Mouse (Mus musculus): ENCODE measurements around the gene Pank1.

The Pank1 gene

GRCm38 (mm10) chr19:34819577-34820170 lies 59.6 kb downstream of the Pank1 start:
- no peak for DNase-seq

GRCm38 (mm10) chr19:34815371-34815770 lies 63.9 kb downstream of the Pank1 start:
- no peak for DNase-seq

DNA sequence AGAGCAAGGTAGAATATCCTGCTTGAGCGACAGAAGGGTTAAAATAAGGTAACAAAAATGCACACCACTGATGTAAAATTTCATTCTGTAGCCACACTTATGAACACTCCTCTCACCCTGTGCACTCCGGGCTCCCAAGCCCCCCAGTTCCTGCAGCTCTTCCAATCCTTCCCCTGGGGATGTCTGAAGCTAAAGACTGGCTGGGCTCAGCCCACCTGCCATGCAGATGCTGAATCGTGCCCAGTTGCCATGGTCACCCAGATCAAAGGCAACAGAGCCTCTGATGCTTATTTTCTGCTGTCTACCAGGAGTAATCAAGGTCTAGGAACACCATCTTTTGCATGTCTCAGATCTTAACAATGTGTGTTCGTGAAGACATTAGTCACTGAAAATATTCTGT lies 64.6 kb downstream of the Pank1 start:
- DNase-seq: no peak

DNA sequence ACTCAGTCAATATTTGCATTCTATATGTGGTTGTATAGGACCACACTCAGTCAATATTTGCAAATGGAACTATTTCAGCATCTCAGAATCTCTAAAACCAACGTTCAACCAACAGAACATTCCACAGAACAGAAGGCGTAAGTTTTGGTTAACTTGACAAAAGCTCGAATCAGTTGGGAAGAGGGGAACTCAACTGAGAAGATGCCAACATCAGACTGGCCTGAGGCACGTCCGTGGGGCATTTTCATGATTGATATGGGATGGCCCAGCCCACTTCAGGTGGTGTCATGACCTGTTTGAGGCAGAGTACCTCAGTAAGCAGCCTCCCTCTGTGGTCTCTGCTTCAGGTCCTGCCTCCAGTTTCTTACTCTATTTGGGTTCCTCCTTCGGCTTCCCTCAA lies 65.3 kb downstream of the Pank1 start:
- DNase-seq: no peak

GRCm38 (mm10) chr19:34813533-34813932 lies 65.7 kb downstream of the Pank1 start:
- DNase-seq: no peak

GRCm38 (mm10) chr19:34812711-34813110 lies 66.5 kb downstream of the Pank1 start:
- no peak for DNase-seq

- no peak for DNase-seq
These were observed 72.1 kb downstream of the Pank1 start for GRCm38 (mm10) chr19:34807173-34807572.

- no peak for DNase-seq
These were observed 74.2 kb downstream of the Pank1 start for GRCm38 (mm10) chr19:34805071-34805470.

- DNase-seq: no peak
These were observed 74.7 kb downstream of the Pank1 start for GRCm38 (mm10) chr19:34804531-34804930.

DNA sequence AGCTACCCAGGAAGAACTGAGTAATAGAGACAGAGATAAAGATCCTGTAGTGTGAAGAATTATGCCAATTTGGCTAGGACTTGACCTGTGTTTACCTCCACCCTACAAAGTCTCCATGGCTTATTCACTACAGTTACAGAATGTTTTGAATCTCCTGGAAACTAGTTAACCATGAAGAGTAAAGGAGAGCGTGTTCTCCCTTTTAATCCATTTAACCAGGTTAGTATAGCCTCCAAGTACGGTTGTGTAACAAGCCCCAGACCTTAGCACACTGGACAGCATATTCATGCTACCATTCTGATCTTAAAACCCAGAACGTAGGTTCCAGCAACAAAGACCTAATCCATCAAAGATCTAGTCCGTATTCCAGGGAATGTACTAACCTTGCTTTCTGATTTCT lies 75.9 kb downstream of the Pank1 start:
- no peak for DNase-seq

DNA sequence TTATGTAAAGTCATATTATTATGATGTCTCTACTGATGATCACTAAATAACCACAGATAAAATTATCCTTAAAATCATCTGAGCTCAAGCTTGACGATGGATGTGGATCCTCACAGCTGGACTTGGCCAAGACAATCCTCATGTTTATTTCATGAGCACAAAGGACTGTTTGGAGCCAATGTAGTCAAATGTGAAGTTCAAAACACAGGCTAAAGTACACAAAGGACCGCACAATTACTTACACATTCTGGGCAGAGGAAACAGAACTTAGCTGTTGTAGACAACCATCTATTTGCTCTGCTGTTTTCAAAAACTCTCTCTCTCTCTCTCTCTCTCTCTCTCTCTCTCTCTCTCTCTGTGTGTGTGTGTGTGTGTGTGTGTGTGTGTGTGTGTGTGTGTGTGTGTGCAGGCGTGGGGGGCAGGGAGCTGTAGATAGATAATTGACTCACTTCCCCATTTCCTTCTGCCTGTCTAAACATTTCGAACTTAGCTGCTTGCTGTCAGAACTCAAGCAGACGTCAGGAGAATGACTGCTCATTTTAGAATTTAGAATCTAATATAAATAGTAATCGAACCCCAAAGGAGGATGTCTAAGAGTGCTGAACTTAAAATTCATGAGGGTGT lies 79.5 kb downstream of the Pank1 start:
- DNase-seq: no peak

- no peak for DNase-seq
These were observed 82.9 kb downstream of the Pank1 start for GRCm38 (mm10) chr19:34796396-34796795.

DNA sequence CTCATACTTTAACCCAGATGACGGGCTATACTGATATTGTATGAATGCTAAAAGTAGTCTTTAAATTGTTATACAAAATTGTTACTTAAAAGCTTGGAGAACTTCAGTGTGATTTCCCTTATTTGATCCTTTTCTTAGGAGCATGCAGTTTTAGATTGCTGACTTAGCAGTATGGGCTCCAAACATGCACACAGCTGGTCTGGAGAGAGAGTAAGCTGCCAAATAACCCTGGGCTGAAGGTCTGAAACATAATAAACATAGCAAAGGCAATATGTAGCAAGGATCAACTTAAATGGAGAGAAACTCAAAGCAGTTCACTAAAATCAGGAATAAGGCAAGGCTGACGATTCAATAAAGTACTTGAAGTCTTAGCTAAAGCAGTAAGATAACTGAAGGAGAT lies 96.8 kb downstream of the Pank1 start:
- DNase-seq: no peak

DNA sequence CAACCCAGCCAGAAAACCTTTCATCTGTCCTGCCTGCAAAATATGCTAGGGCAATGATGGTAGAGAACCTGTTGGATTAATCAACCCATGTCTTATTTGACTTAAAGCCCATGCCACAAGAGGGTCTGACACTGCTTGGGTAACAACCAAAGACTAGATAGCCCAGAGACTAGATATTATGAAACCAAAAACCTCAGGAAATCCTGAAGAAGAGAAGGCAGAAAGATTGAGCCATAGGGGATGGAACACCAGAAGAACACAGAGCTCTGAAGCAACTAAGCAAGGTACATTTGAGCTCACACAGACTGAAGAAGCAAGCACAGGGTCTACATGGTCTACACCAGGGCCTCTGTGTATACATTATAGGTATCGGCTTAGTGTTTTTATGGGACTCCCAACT lies 100.3 kb downstream of the Pank1 start:
- no peak for DNase-seq

- DNase-seq: peak in 1 of 2 experiments; percentile 8
These were observed 101.2 kb downstream of the Pank1 start for GRCm38 (mm10) chr19:34778098-34778497.

GRCm38 (mm10) chr19:34772775-34773174 lies 106.5 kb downstream of the Pank1 start:
- DNase-seq: peak; percentile 40 to 62

- no peak for DNase-seq
These were observed 108.5 kb downstream of the Pank1 start for GRCm38 (mm10) chr19:34770764-34771163.

- no peak for DNase-seq
These were observed 120.5 kb downstream of the Pank1 start for GRCm38 (mm10) chr19:34758754-34759153.

All from lung, adult 18-20 months (tissue).